Mouse (Mus musculus) lung, postnatal 0 days (tissue): ENCODE data around the gene Pcdh15.

Experiments used
- CTCF ChIP-seq: IDR thresholded peaks from 2 replicates; pipeline ENCODE4 v1.5.1; 2016; ENCODE audit warnings: antibody characterized with exemption, mild to moderate bottlenecking
- EP300 ChIP-seq: IDR thresholded peaks from 2 replicates; pipeline ENCODE4 v1.6.1; 2016; ENCODE audit warnings: antibody characterized with exemption, mild to moderate bottlenecking, control low read depth

- TF ChIP-seq CTCF (no peak), EP300 (no peak)
Observed at GRCm38 (mm10) chr10:73828781-73829180, 729.6 kb downstream of the Pcdh15 start.
